Mouse (Mus musculus): ENCODE results near the gene Ralgapa1. TPM values are rescaled to one million over a fixed set of nuclear protein-coding genes. Genes with fewer than 3 reads are reported as not detected.

Gene Ralgapa1
- polyA plus RNA-seq (2014; fragmentation: Illumina TruSeq; extraction: RNeasy Lipid Tissue Mini Kit (QIAGEN cat#74804); ENCODE audit: low read depth, low replicate concordance), result 86.4 TPM

GRCm38 (mm10) chr12:55820661-55821314, at the start of gene Ralgapa1:
Gene Ralgapa1, minus strand, starts transcription at chr12:55821167.

GRCm38 (mm10) chr12:55836199-55836951, 15.4 kb upstream of the Ralgapa1 start, which contains the start of gene Brms1l:
Gene Brms1l, plus strand, starts transcription at chr12:55836324.

GRCm38 (mm10) chr12:55598887-55599561, 221.9 kb downstream of the Ralgapa1 start, which contains the start of gene Insm2:
Gene Insm2, plus strand, starts transcription at chr12:55599427.

GRCm38 (mm10) chr12:55565206-55565605, 255.8 kb downstream of the Ralgapa1 start, which contains the start of gene Aldoart2:
Gene Aldoart2, plus strand, starts transcription at chr12:55565239.

Other genes with a start within 250 kb of the Ralgapa1 start
- not detected for gene Insm2, start 221.7 kb downstream of the Ralgapa1 start, polyA plus RNA-seq (2014; fragmentation: Illumina TruSeq; extraction: RNeasy Lipid Tissue Mini Kit (QIAGEN cat#74804); ENCODE audit: low read depth, low replicate concordance)
- gene Brms1l, start 15.2 kb upstream of the Ralgapa1 start, polyA plus RNA-seq (2014; fragmentation: Illumina TruSeq; extraction: RNeasy Lipid Tissue Mini Kit (QIAGEN cat#74804); ENCODE audit: low read depth, low replicate concordance), result 27.2 TPM

Data from testis, adult 10 weeks (tissue).